Mouse (Mus musculus) thymus, adult 18-20 months (tissue): ENCODE results near the gene Zfp398.
"Not testable (repeated sequence)": the region's sequence is repeated elsewhere in the genome, so short reads cannot be mapped to it uniquely, and the experiment has no call there.

ENCODE experiments used
- DNase-seq, 2 experiments: peaks; one replicate each; pipeline ENCODE4 v3.0.0; 2022; ENCODE audit warnings: mixed read lengths in 2 of 2

Gene Zfp398

DNA sequence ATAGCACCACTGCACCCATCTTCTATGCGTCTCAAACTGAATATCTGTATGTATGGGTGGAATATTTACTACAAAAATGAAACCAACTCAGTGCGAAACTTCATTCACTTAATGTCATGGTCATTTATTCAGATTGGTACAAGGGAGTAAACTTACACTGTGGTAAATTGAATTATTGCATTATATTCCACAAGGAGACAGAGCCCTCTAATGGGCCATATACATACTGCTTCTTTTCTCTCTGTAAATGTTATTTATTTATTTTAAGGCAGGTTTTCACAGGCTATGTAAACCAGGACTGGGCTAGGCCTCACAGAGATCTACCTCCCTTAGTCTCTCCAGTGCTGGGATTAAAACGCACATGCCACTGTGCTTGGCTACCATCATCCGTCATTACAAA lies 8.0 kb upstream of the Zfp398 start:
- DNase-seq: no peak

DNA sequence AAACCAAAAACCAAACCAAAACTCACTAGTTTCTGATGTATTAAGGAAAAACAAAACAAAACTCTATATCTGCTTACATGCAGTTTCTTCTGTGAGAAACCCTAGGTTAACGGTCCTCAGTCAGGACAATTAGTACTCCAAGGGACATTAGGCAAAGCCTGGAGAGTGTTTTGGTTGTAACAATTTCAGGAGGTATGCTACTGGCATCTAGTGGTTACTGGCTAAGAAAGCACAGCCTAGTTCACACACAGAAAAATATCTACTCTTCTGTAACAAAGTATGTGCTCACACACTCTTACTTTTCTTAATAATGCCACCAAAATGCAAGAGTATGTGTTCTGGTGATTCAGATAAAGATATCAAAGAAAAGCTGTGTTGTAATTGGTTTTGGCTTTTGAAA lies 6.5 kb upstream of the Zfp398 start:
- no peak for DNase-seq

DNA sequence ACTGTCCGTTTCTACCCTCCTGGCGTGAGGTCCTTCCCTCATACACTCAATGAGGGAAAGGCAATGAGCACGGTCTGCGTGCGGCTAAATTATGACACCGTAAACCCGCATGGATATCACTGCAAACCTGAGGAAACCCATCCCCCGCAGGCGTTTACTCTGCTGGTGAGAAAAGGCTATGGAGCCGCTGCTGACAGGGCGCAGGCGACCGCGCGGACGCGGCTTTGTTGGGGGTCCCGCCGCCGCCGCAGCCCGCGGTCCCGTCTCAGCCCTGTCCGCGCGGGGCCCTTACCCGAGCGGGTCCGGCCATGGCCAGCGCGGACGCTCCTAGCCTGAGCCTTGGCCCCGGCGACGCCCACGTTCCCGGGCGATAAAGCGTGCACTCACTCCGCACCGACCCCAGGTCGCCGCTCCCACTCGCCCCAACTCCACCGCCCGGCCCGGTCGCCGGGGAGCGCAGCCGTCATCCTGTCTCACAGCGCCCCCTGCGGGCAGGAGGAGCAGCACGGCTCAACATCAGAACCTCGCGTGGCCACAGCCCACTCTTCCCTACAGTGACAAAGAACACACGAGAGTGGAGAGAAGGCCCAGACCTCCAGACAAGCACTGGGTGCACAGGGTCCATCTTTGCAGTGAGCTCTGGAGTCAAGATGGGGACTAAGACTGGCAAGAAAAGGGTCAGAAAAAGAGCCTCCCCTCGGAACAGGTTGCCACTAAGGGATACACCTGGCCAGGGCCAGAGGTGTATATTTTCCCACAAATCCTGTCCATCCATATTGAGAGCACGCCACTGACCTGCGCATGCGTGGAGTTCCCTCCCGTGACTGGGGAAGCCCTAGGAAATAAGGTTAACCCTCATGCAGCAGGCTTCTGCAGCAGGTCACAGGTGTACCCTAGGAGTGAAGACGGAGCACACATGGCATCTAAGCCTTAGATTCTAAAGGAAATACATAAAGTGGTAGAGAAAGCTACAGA lies 5.1 kb upstream of the Zfp398 start, which contains the start of gene Zfp786:
Gene Zfp786 (minus strand): TSS at position 764 of the 975 bp plus-strand sequence.
- peak; percentile 77 to 83 for DNase-seq

DNA sequence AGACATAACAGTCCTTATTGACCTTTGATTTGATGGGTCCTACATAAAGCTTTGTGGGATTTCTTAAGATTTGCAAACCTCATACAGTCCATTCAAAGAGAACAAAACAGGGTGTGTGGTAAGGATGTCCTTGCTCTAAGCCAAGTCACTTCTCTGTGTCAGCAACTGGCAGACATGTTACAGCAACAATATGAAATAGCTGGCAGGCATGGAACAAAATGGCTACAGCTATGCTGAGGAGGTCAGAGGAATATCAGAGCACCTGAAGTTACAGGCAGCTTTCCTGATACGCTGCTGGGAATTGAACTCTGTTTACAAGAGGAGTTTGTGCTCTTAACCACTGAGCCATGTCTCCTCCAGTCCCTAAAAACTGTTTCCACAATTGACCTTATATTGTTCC lies 3.2 kb upstream of the Zfp398 start:
- no peak for DNase-seq

DNA sequence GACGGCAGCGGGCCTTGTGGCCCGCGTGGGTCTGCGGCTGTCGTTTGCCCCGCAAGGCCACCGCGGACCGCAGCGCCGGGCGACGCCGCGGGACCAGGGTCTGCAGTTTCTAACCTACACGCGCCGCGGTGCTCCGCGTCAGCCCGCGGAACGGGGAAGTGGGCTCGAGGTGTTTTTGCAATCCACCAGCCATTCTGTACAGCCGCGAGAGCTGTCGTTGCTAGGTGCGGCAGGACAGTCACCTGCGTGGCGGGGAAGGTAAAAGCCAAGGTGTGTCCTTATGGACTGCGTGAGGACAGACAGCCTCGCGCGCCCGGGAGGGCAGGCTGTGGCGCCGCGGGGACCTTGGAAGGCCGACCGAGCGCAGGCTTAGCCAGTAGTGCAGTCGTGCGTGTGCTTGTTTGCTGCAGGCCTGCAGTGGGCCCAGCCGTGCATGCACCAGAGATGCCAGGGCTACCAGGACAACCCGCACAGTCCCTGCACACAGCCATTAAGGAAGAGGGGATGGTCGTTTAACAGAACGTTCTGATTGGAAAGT lies 592 bp downstream of the Zfp398 start:
- DNase-seq: peak; percentile 32 to 47

DNA sequence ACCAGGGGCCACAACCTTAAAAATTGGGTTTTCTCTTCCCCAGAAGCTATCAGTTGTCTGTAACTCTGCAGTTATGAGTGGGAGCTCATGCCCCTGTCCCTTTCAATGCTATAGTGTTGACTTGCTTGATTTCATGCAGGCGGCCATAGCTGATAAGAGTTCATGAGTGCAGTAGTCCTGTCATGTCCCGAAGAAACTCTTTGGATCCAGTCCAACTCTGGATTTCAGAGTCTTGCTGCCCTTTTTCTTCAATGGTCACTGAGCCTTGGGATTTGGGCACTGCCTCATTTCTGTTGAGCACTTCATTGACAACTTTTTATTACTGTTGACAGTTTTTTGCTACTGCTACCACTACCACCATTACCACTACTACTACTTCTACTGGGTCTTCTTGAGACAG lies 2.2 kb downstream of the Zfp398 start:
- DNase-seq: no peak

DNA sequence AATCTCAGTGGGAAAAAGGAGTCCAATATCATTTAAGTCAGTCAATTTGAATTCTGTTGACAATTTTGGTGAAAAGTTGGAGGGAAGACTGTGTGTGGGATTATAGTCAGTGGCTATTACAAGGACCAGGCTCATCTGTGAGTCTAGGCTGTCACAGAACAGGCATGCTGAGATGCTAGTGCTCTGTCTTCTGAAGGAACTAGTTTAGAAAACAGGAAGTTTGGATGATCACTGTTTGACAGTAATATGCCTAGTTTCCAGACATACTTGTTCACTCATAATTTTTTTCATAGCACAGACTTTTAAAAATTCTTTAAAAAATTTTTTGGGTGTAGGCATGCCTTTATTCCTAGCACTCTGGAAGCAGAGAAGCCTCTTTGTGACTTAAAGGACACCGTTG lies 5.6 kb downstream of the Zfp398 start:
- no peak for DNase-seq

DNA sequence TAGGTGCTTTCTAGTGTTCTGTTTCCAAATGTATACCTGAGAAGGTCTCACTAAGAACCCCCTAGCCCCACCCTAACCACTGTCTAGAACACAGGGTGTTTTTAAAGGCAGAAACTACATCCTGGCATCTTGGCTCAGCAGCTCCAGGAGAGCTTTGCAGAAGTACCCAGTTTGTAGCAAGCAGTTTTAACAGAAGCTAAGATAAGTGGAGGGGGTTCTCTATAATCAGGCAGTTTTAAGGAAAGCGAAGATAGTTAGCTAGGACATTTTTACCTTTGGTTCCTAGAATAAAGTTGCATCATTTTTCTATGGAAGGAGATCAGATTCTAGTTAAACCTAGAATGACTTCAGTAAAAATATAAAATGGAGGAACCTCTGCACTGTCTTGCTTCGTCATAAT lies 6.4 kb downstream of the Zfp398 start:
- DNase-seq: no peak

DNA sequence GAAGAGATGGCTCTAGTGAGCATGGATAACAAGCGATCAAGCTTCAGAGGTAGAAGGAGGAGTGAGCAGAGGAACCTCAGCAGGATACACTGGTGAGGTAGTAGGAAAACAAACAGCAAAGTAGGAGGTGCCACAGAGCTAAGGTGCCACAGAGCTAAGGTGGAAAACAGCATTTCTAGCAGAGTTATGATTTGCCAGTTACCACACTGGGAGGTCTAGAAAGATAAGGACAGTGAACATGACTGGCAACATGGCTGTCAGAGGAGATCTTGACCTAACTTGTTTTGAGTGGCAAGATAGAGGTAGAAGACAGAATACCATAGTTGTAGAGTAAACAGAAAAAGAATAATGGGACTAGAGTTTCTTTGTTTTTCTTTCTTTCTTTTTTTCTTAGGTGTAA lies 6.9 kb downstream of the Zfp398 start:
- DNase-seq: no peak

DNA sequence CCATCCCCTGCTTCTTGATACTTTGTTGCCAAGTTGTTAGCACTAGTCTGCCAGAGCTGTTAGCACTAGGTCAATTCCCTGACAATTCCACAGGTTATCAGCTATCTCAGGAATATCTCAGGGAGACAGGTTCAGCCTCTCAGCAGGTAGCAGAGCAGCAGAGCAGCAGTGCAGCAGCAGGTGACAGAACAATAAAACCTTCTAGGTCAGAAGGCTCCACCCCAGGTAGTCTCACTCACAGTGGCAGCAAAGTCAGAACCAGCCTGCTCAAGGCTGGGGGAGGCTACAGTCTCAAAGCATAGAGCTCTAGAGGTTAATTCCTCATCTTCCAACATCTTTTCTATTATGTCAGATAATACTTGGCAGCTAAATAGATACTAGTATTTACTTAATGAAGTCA lies 10.3 kb downstream of the Zfp398 start:
- no peak for DNase-seq

DNA sequence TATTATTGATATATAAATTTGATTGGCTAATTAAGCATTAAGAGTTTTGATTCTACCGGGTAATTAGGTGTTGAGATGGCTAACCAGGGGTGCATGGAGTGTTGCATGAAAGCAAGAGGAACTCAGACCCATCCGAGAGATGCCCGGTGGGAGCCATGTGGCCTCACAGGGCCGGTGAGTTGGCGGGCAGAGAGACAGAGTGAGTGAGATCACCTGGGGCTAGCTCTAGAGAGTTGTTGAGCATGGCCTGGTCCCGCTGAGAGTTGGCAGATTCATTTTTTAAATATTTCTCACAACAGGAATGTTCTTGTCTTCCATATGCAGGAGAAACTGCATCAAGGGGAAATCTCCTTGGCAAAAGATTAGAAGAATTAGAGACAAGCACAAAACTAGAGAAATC lies 21.8 kb downstream of the Zfp398 start:
- no peak for DNase-seq

DNA sequence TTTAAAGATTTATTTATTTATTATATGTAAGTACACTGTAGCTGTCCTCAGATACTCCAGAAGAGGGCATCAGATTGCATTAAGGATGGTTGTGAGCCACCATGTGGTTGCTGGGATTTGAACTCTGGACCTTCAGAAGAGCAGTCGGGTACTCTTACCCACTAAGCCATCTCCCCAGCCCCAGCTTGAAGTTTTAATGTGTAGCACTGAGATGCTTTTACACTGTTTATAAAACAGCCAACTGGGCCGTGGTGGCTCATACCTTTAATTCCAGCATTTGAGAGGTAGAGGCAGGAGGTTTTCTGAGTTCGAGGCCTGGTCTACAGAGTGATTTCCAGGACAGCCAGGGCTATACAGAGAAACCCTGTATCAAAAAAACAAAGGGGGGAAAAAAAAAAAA lies 22.3 kb downstream of the Zfp398 start:
- not testable (repeated sequence) for DNase-seq

DNA sequence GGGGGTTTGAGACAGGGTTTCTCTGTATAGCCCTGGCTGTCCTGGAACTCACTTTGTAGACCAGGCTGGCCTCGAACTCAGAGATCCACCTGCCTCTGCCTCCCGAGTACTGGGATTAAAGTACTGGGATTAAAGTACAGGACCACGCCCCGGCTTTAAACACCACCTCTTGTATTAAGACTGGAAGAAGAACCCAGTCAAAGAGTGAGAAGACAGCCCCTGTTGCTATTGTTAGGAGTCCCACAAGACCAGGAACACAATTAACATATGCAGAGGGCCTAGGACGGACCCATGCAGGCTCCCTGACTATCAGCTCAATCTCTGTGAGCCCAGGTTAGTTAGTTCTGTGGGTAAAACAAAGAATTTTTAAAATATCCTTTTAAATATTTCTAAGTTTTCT lies 36.8 kb downstream of the Zfp398 start:
- no peak for DNase-seq

DNA sequence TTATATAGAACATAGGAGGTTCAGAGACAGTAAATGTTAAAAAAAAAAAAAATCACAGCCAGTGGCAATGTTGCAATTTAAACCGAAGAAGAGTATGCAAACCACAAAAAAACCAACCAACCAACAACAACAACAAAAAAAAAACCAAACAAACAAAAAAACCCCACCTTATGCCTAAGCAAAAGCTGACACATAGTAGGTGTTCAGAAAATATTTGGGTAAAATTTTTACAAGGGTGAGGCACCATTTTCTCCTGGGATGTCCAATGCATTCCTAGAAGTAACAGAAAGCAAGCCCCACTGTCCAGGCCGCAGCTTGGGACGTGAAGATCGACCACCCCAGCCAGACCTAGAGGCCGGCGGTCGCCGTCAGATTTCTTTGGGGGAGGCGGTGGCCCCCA lies 41.6 kb downstream of the Zfp398 start, which contains the start of gene Zfp282:
Gene Zfp282 (plus strand): TSS at position 147 of the 400 bp plus-strand sequence.
- DNase-seq: no peak

DNA sequence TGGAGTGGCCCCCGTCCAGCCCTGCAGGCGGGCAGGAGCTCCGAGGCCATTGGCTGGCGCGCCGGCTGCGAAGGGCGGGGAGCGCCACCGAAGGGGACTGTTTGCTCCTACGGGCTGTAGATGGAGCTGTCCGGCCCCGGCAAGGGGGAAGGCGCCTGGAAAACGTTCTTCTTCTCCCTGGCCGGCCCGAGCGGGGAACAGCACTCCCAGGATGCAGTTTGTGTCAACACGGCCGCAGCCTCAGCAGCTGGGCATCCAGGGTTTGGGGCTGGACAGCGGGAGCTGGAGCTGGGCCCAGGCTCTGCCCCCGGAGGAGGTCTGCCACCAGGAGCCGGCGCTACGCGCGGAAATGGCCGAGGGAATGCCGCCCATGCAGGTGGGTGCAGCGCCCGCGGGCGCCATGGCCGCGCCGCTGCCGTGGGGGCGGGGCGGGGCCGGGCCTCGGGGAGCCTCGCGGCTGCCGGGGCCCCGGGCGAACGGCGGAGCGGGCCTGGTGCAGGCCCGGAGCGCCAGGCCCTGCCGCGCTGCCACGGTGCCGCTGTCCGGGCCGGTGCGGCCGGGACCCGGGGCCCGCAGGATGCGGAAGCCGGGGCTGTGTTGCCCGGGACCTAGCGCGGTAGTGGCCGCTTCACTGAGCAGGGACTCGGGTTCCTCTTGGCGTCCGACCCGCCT lies 42.1 kb downstream of the Zfp398 start:
- DNase-seq: peak; percentile 70 to 75

DNA sequence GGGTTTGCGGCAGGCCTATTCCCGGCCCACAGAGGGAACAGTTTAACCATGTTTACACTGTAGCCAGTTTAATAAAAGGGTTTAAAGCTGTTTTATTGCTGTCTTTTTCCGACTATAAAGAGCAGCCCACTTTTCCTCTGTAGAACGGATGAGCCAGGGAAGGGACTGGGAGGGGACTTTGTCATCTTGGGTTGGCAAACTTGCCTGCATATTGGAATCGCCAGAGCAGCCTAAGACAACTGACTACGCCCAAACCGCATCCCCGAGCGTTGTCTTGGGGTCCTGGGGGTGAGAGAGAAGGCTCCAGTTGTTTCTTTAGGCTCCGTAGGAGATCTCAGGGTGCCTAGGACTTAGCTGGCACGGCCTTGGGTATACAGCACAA lies 42.7 kb downstream of the Zfp398 start:
- no peak for DNase-seq

DNA sequence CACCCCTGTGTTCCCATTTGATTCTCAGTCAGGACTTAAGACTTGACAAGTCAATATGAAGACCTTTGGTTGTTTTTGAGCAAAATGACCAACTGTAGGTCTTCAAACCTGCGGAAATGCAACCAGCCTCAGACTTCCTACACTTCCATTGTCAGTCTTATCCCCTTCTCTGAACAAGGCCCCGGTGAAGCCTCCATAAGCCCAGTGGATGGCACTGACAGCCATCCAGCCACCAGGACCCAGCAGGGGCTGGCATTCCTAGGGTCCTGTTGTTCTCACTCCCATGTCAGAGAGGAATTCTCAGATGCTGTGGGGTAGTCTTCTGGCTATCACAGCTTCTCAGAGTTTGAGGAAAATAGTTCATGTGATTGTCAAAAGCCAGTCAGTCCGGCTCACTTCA lies 43.1 kb downstream of the Zfp398 start:
- DNase-seq: no peak

DNA sequence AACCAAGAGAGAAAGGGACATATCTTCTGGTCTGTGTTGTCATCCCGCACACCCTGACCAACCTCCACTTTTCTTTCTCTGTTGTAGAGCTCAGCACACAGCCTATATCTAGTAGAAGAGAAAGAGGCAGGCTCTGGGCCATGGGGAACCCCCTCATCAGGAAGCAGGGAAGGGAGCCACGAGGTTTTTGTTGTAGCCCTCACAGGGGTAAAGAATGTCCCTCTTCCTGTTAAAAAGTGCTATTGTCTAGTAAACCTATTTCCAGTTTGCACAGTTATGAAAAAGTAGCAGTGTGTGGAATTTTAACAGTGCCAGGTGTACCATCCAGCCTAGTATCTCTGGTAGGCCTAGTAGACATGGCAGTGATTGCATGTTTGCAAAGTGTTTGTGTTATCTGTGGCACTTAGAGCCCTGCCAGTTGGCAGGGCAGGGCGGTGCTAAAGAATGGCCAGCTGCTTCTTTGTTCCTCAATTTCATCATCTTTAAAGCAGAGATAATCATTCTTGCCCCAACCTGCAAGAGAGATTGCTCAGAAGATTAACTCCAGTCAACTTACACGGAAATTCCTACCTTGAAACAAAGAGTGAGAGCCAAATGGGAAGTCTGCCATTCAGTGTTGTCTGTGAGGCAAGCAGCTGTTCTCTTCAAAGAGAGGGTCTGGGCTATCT lies 43.7 kb downstream of the Zfp398 start:
- no peak for DNase-seq

DNA sequence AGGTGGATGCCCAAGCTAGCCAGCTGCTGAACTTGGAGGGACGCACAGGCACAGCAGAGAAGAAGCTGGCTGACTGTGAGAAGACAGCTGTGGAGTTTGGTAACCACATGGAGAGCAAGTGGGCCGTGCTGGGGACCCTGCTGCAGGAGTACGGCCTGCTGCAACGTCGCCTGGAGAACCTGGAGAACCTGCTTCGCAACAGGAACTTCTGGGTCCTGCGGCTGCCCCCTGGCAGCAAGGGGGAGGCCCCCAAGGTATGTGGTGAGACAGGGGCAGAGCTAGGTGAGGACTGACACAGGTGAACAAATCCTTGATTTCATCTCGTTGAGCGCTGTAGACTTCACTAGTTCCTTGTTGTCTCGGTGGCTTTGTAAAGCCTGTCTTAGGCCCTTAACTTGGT lies 44.7 kb downstream of the Zfp398 start:
- DNase-seq: no peak

DNA sequence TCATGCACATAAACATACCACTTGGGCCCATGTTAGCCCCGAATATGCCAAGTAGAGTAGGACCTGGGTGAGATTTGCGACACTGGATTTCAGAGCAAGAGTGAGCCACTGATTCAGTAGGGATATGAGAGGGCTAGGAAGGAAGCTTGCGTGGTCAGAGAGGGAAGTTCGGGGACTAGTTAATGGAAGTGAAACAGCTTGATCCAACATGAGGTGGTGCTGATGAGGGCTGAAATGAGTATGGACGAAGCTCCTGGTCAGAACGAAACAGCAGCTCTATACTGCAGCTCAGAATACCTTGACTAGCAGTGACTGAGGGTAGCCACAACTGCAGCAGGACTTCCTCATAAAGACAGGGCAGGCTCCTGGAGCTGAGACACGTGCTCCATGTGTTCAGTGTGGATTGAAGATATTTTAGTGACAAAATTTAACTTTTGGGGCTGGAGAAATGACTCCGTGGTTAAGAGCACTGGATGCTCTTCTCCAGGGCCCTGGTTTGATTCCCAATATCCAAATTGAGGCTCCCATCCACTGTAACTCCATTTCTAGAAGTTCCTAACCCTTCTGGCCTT lies 53.4 kb downstream of the Zfp398 start:
- DNase-seq: no peak

DNA sequence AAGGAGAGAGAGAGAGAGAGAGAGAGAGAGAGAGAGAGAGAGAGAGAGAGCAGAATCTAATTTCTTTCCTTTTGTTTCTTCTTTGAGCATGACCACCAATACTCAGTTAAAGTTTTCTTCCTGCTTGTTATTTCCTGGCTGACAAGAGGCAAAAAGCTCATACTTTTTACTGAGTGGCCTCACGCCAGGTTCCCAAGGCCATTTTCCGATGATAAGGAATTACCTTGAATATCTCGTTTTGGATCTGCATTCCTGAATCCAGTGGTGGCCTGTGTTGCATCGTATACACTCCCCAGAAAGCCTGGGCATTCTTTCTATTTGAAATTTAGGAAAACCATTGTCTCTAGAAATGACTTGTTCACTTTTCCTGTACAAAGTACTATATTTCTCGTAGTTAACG lies 64.0 kb downstream of the Zfp398 start:
- no peak for DNase-seq

DNA sequence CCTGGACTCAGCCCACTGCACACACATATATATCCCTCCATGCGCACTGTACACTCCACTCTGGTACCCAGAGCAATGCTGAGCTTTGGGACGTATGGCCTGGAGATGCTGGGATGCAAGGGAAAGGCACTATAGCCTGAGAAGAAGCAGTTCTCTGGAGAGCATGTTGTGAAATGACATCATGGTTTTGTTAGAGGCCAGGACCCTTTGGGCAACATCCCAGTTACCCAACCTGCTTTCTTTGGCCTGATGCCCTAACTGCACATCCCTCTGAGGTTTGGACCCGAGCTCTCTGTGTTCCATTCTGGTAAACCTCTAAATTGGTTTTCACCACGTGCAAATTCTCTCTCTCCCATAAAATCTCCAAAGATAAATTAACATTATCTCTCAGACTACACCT lies 68.1 kb downstream of the Zfp398 start:
- no peak for DNase-seq

DNA sequence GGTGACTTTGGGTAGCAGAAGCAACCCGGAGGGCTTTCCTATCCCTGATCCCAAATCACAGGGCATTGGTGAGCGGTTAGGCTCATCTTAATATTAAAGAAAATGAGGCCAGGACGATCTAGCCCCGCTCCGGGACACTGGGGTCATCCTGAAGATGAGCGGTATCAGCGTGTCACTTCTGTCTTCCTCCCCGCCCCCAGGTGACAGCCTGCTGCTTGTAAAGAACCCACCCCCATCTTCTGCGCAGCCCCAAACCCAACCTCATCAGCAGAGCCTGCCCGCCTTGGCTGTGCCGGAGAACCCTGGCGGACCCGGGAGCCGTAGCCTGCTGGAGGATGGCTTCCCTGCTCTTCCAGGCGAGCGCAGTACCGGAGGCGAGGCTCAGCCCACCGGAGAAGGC lies 68.9 kb downstream of the Zfp398 start:
- DNase-seq: no peak
